In genomic region chr9:64814273-64814672, GRCm38 (mm10) we compare ENCODE assay signal across 17 mouse cellular contexts. TPM values are rescaled to one million over a fixed set of nuclear protein-coding genes. Genes with fewer than 3 reads are reported as not detected.
DNase-seq lines count a peak whose midpoint lies in the region; ATAC-seq and TF ChIP-seq lines count a peak whose summit lies in the region.
"Had no signal": no experiment of that assay in that cellular context is flagged by ENCODE, and none has a peak within 500 bp of the region (broad histone marks: within the 10 kb centered on the region; RNA-seq: fewer than 3 reads in every experiment).

No protein-coding gene starts in this region.

- TF ChIP-seq RAD21 in MEL (IDR thresholded peaks at IDR 0.05; ENCODE audit: low read depth, low read length), result peak; percentile 27

- no peak overlapping the region for H3K4me3 ChIP-seq in forebrain, postnatal 0 days (ENCODE audit: low read depth, low read length)
- no peak overlapping the region for H3K4me3 ChIP-seq in forebrain, embryonic 16.5 days (replicated peaks; ENCODE audit: low read length)
- no peak overlapping the region for H3K4me3 ChIP-seq in liver, embryonic 11.5 days (ENCODE audit: low read depth, low read length)
- no peak overlapping the region for H3K4me3 ChIP-seq in MEL (ENCODE audit: control insufficient read depth in 1 of 2, insufficient read depth in 1 of 2, low read depth in 2 of 2, low read length in 2 of 2)
- peak overlapping the region; percentile 21 for H3K4me3 ChIP-seq in liver, embryonic 13.5 days (replicated peaks)
- no peak overlapping the region for H3K4me3 ChIP-seq in hindbrain, embryonic 11.5 days (ENCODE audit: low read depth, low read length)
- H3K4me3 ChIP-seq: heart, embryonic 15.5 days had no signal

- H3K79me2 ChIP-seq in MEL (ENCODE audit: control insufficient read depth, insufficient read depth, low read length, poor library complexity), result peaks cover 46% of the 10 kb centered on the region

- no peak overlapping the region for H3K9ac ChIP-seq in forebrain, postnatal 0 days
- no peak overlapping the region for H3K9ac ChIP-seq in forebrain, embryonic 16.5 days (replicated peaks; ENCODE audit: low read depth, low read length)
- H3K9ac ChIP-seq in liver, embryonic 11.5 days (ENCODE audit: low read depth, low read length), result no peak overlapping the region
- H3K9ac ChIP-seq in MEL (ENCODE audit: control insufficient read depth, low read depth, low read length, poor library complexity, severe bottlenecking), result no peak overlapping the region
- H3K9ac ChIP-seq in liver, embryonic 13.5 days, result no peak overlapping the region
- no peak overlapping the region for H3K9ac ChIP-seq in hindbrain, embryonic 11.5 days (ENCODE audit: low read depth, low read length)
- H3K9ac ChIP-seq: heart, embryonic 15.5 days; hindbrain, embryonic 14.5 days had no signal

- H3K27ac ChIP-seq in forebrain, postnatal 0 days (ENCODE audit: low read depth, low read length), result no peak overlapping the region
- H3K27ac ChIP-seq in forebrain, embryonic 16.5 days (ENCODE audit: low read length), result no peak overlapping the region
- no peak overlapping the region for H3K27ac ChIP-seq in liver, embryonic 11.5 days (ENCODE audit: low read depth, low read length)
- H3K27ac ChIP-seq in MEL (ENCODE audit: control insufficient read depth, low read depth, low read length), result no peak overlapping the region
- H3K27ac ChIP-seq in liver, embryonic 13.5 days, result peak overlapping the region; percentile 73
- H3K27ac ChIP-seq in hindbrain, embryonic 11.5 days (ENCODE audit: low read depth, low read length), result no peak overlapping the region
- H3K27ac ChIP-seq: heart, embryonic 15.5 days; hindbrain, embryonic 14.5 days had no signal

- TF ChIP-seq POLR2A in MEL (IDR thresholded peaks at IDR 0.05; ENCODE audit: control insufficient read depth in 1 of 2, insufficient read depth in 1 of 2, low read depth in 1 of 2, low read length in 2 of 2, poor library complexity in 1 of 2), result no peak

- H3K4me1 ChIP-seq in forebrain, postnatal 0 days (ENCODE audit: insufficient read depth), result peaks cover 8% of the 10 kb centered on the region; the same call in 1 of the 2 replicates
- peaks cover 6% of the 10 kb centered on the region for H3K4me1 ChIP-seq in forebrain, embryonic 16.5 days (replicated peaks; ENCODE audit: control insufficient read depth, insufficient read depth, low read length)
- H3K4me1 ChIP-seq in liver, embryonic 11.5 days (replicated peaks; ENCODE audit: control insufficient read depth, insufficient read depth, low read length), result peaks cover 14% of the 10 kb centered on the region; the same call in 1 of the 2 replicates
- peaks cover 12 to 45% of the 10 kb centered on the region in 2 experiments for H3K4me1 ChIP-seq in MEL (ENCODE audit: control insufficient read depth in 1 of 2, insufficient read depth in 2 of 2, low read length in 2 of 2)
- H3K4me1 ChIP-seq in liver, embryonic 13.5 days (replicated peaks), result peaks cover 65% of the 10 kb centered on the region
- 0 out of 2 replicates have a peak, but pooled peaks cover 2% of the 10 kb centered on the region for H3K4me1 ChIP-seq in hindbrain, embryonic 11.5 days (replicated peaks; ENCODE audit: control insufficient read depth, insufficient read depth, low read length)

- ATAC-seq in forebrain, postnatal 0 days, result no peak
- ATAC-seq in forebrain, embryonic 16.5 days, result no peak
- ATAC-seq in liver, embryonic 11.5 days (replicated peaks; ENCODE audit: low FRiP score), result no peak
- no peak for ATAC-seq in liver, embryonic 13.5 days (ENCODE audit: low read depth)
- ATAC-seq in hindbrain, embryonic 11.5 days (ENCODE audit: low FRiP score), result no peak

- H3K4me2 ChIP-seq in forebrain, postnatal 0 days (ENCODE audit: low read depth), result no peak overlapping the region
- H3K4me2 ChIP-seq in forebrain, embryonic 16.5 days (ENCODE audit: low read length), result no peak overlapping the region
- no peak overlapping the region for H3K4me2 ChIP-seq in liver, embryonic 11.5 days
- peak overlapping the region; percentile 48 for H3K4me2 ChIP-seq in liver, embryonic 13.5 days
- H3K4me2 ChIP-seq in hindbrain, embryonic 11.5 days (replicated peaks; ENCODE audit: low read depth, low read length), result no peak overlapping the region
- H3K4me2 ChIP-seq: heart, embryonic 15.5 days; hindbrain, embryonic 14.5 days had no signal

- no peak for DNase-seq in forebrain, postnatal 0 days
- peak; percentile 23 for DNase-seq in liver
- no peak for DNase-seq in liver, embryonic 11.5 days (ENCODE audit: low spot score)
- DNase-seq in MEL (ENCODE audit: low read depth, low spot score), result no peak
- DNase-seq in liver, embryonic 13.5 days, result no peak
- no peak for DNase-seq in thymus, postnatal 36 days
- DNase-seq in hindbrain, embryonic 11.5 days (ENCODE audit: low spot score), result no peak
- DNase-seq: adrenal gland, postnatal 36 days; B cell, adult 2 months; cerebellum, adult 18-20 months; gastrocnemius, postnatal 36 days; layer of hippocampus, adult 9-11 months; left cerebral cortex, postnatal 4 days; lung, postnatal 10 days had no signal

- 75% methylated on average over 6 of the region's 6 CpGs for WGBS in forebrain, postnatal 0 days
- WGBS in forebrain, embryonic 16.5 days, result 72% methylated on average over 6 of the region's 6 CpGs
- WGBS in liver, embryonic 11.5 days, result 76% methylated on average over 6 of the region's 6 CpGs
- WGBS in liver, embryonic 13.5 days (ENCODE audit: insufficient replicate concordance), result 66% methylated on average over 6 of the region's 6 CpGs
- 88% methylated on average over 6 of the region's 6 CpGs for WGBS in hindbrain, embryonic 11.5 days

- H3K36me3 ChIP-seq in forebrain, postnatal 0 days (ENCODE audit: insufficient read depth), result no peaks in the 10 kb centered on the region
- H3K36me3 ChIP-seq in forebrain, embryonic 16.5 days (ENCODE audit: control insufficient read depth, insufficient read depth), result no peaks in the 10 kb centered on the region
- no peaks in the 10 kb centered on the region for H3K36me3 ChIP-seq in liver, embryonic 11.5 days (ENCODE audit: control insufficient read depth, insufficient read depth, low read length)
- peaks cover 0 to 43% of the 10 kb centered on the region in 2 experiments; a peak in 2 of 4 replicates for H3K36me3 ChIP-seq in MEL (ENCODE audit: control insufficient read depth in 1 of 2, insufficient read depth in 2 of 2, low read length in 2 of 2)
- peaks cover 16% of the 10 kb centered on the region for H3K36me3 ChIP-seq in liver, embryonic 13.5 days
- H3K36me3 ChIP-seq in hindbrain, embryonic 11.5 days (ENCODE audit: control insufficient read depth, insufficient read depth, low read length), result no peaks in the 10 kb centered on the region
- H3K36me3 ChIP-seq: heart, embryonic 15.5 days had no signal

- no peaks in the 10 kb centered on the region for H3K9me3 ChIP-seq in forebrain, postnatal 0 days (ENCODE audit: low read length)
- H3K9me3 ChIP-seq in forebrain, embryonic 16.5 days (ENCODE audit: control insufficient read depth, low read length), result no peaks in the 10 kb centered on the region
- H3K9me3 ChIP-seq in liver, embryonic 11.5 days (ENCODE audit: control insufficient read depth, low read length), result no peaks in the 10 kb centered on the region
- no peaks in the 10 kb centered on the region for H3K9me3 ChIP-seq in MEL (replicated peaks; ENCODE audit: insufficient read depth, low read length)
- no peaks in the 10 kb centered on the region for H3K9me3 ChIP-seq in liver, embryonic 13.5 days (replicated peaks)
- H3K9me3 ChIP-seq in hindbrain, embryonic 11.5 days (ENCODE audit: control insufficient read depth, low read length), result no peaks in the 10 kb centered on the region
- H3K9me3 ChIP-seq: heart, embryonic 15.5 days had no signal

- TF ChIP-seq CTCF in forebrain, postnatal 0 days (IDR thresholded peaks at IDR 0.05; ENCODE audit: low read depth), result peak; percentile 49
- peak in 2 of 3 experiments; percentile 1 to 40; a peak in 2 of 6 replicates for TF ChIP-seq CTCF in MEL (IDR thresholded peaks at IDR 0.05 in 2 of 3, conservative IDR thresholded peaks at IDR 0.05 in 1 of 3; ENCODE audit: control insufficient read depth in 1 of 3, insufficient read depth in 1 of 3, low read depth in 2 of 3, low read length in 3 of 3, poor library complexity in 1 of 3, severe bottlenecking in 1 of 3)

- H3K27me3 ChIP-seq in forebrain, postnatal 0 days (ENCODE audit: insufficient read depth, low read length), result no peaks in the 10 kb centered on the region
- H3K27me3 ChIP-seq in forebrain, embryonic 16.5 days (replicated peaks; ENCODE audit: control insufficient read depth, insufficient read depth, low read length), result no peaks in the 10 kb centered on the region
- H3K27me3 ChIP-seq in liver, embryonic 11.5 days (replicated peaks; ENCODE audit: control insufficient read depth, insufficient read depth, low read length), result no peaks in the 10 kb centered on the region
- no peaks in the 10 kb centered on the region for H3K27me3 ChIP-seq in MEL (ENCODE audit: control insufficient read depth in 1 of 2, insufficient read depth in 2 of 2, low read length in 2 of 2)
- no peaks in the 10 kb centered on the region for H3K27me3 ChIP-seq in liver, embryonic 13.5 days
- no peaks in the 10 kb centered on the region for H3K27me3 ChIP-seq in hindbrain, embryonic 11.5 days (ENCODE audit: control insufficient read depth, insufficient read depth, low read length)
- H3K27me3 ChIP-seq: heart, embryonic 15.5 days had no signal

- no peak for TF ChIP-seq EP300 in MEL (IDR thresholded peaks at IDR 0.05; ENCODE audit: low read depth in 1 of 2, low read length in 2 of 2)

TF ChIP-seq in MEL, 35 proteins besides CTCF, POLR2A, EP300 and RAD21 (continues in another document):
- no peak for TF ChIP-seq TBP (IDR thresholded peaks at IDR 0.05; ENCODE audit: low read depth, low read length)
- no peak for TF ChIP-seq RCOR1 (IDR thresholded peaks at IDR 0.05; ENCODE audit: low read depth, low read length)
- TF ChIP-seq ZKSCAN1 (IDR thresholded peaks at IDR 0.05; ENCODE audit: low read depth, low read length), result no peak
- no peak for TF ChIP-seq POLR2AphosphoS2 (IDR thresholded peaks at IDR 0.05; ENCODE audit: low read length)
- TF ChIP-seq POLR2AphosphoS5 (IDR thresholded peaks at IDR 0.05; ENCODE audit: borderline replicate concordance, low read depth, low read length), result no peak
- TF ChIP-seq GABPA (IDR thresholded peaks at IDR 0.05; ENCODE audit: low read depth, low read length), result no peak
- no peak for TF ChIP-seq TAL1 (IDR thresholded peaks at IDR 0.05; ENCODE audit: low read length)

RNA-seq across cellular contexts. Expression of gene Dennd4a, which starts 3.1 kb away (rescaled TPM):
- 10.5 and 18.5 TPM in 2 replicates for total RNA-seq in forebrain, postnatal 0 days (2014; rRNA removed)
- polyA plus RNA-seq in forebrain, postnatal 0 days (2015; fragmentation: Nextera tagmentation; extraction: Ambion mirVana), result 2.8 and 5.2 TPM in 2 replicates
- polyA plus RNA-seq in forebrain, embryonic 16.5 days (2015; fragmentation: Nextera tagmentation; extraction: Ambion mirVana), result 9.7 and 11.6 TPM in 2 replicates
- polyA plus RNA-seq in liver, embryonic 11.5 days (2014; fragmentation: Nextera tagmentation; extraction: Ambion mirVana), result 19.1 and 22.6 TPM in 2 replicates
- total RNA-seq in MEL (2012; rRNA removed), result 7.7 and 12.1 TPM in 2 replicates
- polyA plus RNA-seq in MEL (2012; ENCODE audit: insufficient read depth in 1 of 2, insufficient read length in 2 of 2, low read depth in 1 of 2, low replicate concordance in 2 of 2, missing spikeins in 1 of 2), result 10 to 100 TPM; 24.9 to 74.8 TPM
- polyA plus RNA-seq in liver, embryonic 13.5 days (2015; fragmentation: Nextera tagmentation; extraction: Ambion mirVana), result 24.1 and 27.0 TPM in 2 replicates
- 10.1 and 12.0 TPM in 2 replicates for polyA plus RNA-seq in hindbrain, embryonic 11.5 days (2014; fragmentation: Nextera tagmentation; extraction: Ambion mirVana)
